Mouse (Mus musculus): ENCODE measurements around the gene 2010003K11Rik.

- TF ChIP-seq CTCF (IDR thresholded peaks at IDR 0.05; ENCODE audit: extremely low read depth, insufficient read depth, low read length) (no peak), POLR2A (IDR thresholded peaks at IDR 0.05; ENCODE audit: extremely low read depth, insufficient read depth, low read length) (no peak)
Measured at GRCm38 (mm10) chr19:4491080-4491695, 7.2 kb downstream of the 2010003K11Rik start.
